Mouse (Mus musculus) megakaryocyte, embryonic 14.5 days (primary cell): ENCODE data around the gene Apobec4.

Experiments used
- FLI1 ChIP-seq: IDR thresholded peaks from 2 replicates; pipeline ENCODE4 v1.6.1; 2012; ENCODE audit warnings: low read length, inconsistent platforms, mixed read lengths
- GATA1 ChIP-seq: IDR thresholded peaks from 3 replicates; pipeline ENCODE4 v1.6.1; 2012; ENCODE audit warnings: mixed read lengths, low read length, inconsistent platforms, borderline replicate concordance

- no peak for TF ChIP-seq GATA1
- no peak for TF ChIP-seq FLI1
Observed at GRCm38 (mm10) chr1:152701066-152701465, 49.3 kb upstream of the Apobec4 start.
